Mouse (Mus musculus) heart, embryonic 14.5 days (tissue): Measurements from ENCODE around the gene Tmem164. TPM values are rescaled to one million over a fixed set of nuclear protein-coding genes. Genes with fewer than 3 reads are reported as not detected.

ENCODE experiments used
- ATAC-seq: fragments of 200-750 bp; cut with Nextera tagmentation; 2 replicates; pipeline ENCODE4 v1.8.0; 2017; ENCODE audit warnings: low read depth, moderate TSS enrichment; ENCODE audit not compliant: insufficient number of reproducible peaks, insufficient read depth, low FRiP score
- H3K27ac ChIP-seq, 2 experiments: fragments of 200-500 bp in 1 of 2; fragments of 300-500 bp in 1 of 2; sonication (generic) in 1 of 2; replicated peaks in 1 of 2; 2 replicates each; pipeline ENCODE4 v1.5.1; 2012 to 2014; ENCODE audit warnings: low read depth in 2 of 2, low read length in 2 of 2, control low read depth in 1 of 2, mild to moderate bottlenecking in 1 of 2, mixed read lengths in 1 of 2; ENCODE audit not compliant: control insufficient read depth in 1 of 2, insufficient read depth in 1 of 2
- H3K27me3 ChIP-seq: fragments of 300-500 bp; sonication (generic); 2 replicates; pipeline ENCODE4 v1.6.1; 2014; ENCODE audit warnings: mild to moderate bottlenecking, low read length, control low read depth; ENCODE audit not compliant: control insufficient read depth, insufficient read depth
- H3K36me3 ChIP-seq: fragments of 300-500 bp; sonication (generic); 2 replicates; pipeline ENCODE4 v1.6.1; 2014; ENCODE audit warnings: mild to moderate bottlenecking, control low read depth, low read length, mixed read lengths; ENCODE audit not compliant: control insufficient read depth, insufficient read depth
- H3K4me1 ChIP-seq, 2 experiments: fragments of 200-500 bp in 1 of 2; fragments of 300-500 bp in 1 of 2; sonication (generic) in 1 of 2; 2 replicates each; pipeline ENCODE4 v1.6.1; 2012 to 2014; ENCODE audit warnings: low read length in 2 of 2, control low read depth in 1 of 2, mixed read lengths in 1 of 2; ENCODE audit not compliant: control insufficient read depth in 2 of 2, insufficient read depth in 2 of 2
- H3K4me2 ChIP-seq: fragments of 300-500 bp; sonication (generic); 2 replicates; pipeline ENCODE4 v1.6.1; 2014; ENCODE audit warnings: mild to moderate bottlenecking, low read length
- H3K4me3 ChIP-seq, 2 experiments: fragments of 200-500 bp in 1 of 2; fragments of 300-500 bp in 1 of 2; sonication (generic) in 1 of 2; 2 replicates each; pipeline ENCODE4 v1.5.1; 2012 to 2014; ENCODE audit warnings: low read length in 2 of 2, mild to moderate bottlenecking in 2 of 2, control low read depth in 1 of 2, low read depth in 1 of 2, moderate library complexity in 1 of 2; ENCODE audit not compliant: control insufficient read depth in 1 of 2, insufficient read depth in 1 of 2
- H3K9ac ChIP-seq: fragments of 300-500 bp; sonication (generic); 2 replicates; pipeline ENCODE4 v1.6.1; 2014; ENCODE audit warnings: mild to moderate bottlenecking, low read length
- H3K9me3 ChIP-seq: fragments of 300-500 bp; sonication (generic); 2 replicates; pipeline ENCODE4 v1.6.1; 2016; ENCODE audit warnings: low read length, control low read depth; ENCODE audit not compliant: control insufficient read depth
- WGBS: fragments of 180-500 bp; shearing (Covaris S2); extraction: QIAGEN DNeasy Blood & Tissue Kit; methylation state at CpG from one replicate; pipeline ENCODE4 v1.1.7; 2014; 5-methylcytosine and 5-hydroxymethylcytosine counted together
- polyA plus RNA-seq: library from polyadenylated mRNA; unstranded; fragments of >200 nt; fragmentation: Nextera tagmentation; extraction: Ambion mirVana; gene quantifications from 2 replicates; pipeline ENCODE4 v1.2.1, GENCODE M21; 2014

Gene Tmem164
- polyA plus RNA-seq, 1 experiment from 2014 or later = 34.8 TPM

DNA sequence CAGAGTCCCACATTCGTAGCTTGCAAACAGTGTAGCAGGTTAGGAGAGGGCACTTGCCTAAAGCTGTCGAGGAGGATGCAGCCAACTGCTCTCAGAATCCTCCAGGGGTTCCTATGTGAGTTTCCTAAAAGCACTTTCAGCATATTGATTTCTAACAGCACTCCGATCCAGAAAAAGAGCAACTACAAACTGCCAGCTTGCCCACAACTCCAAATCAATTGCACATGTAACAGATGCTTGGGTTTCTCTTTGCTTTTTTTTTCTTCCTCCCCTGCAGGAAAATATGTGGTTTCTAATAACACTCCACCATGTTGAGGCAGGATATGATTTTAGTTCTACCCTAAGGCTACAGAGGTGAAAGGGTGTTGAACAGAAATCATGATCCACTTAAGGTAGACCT is 11.1 kb upstream of the Tmem164 start:
- ATAC-seq = no peak
- no peaks in the 10 kb centered on the region for H3K27me3 ChIP-seq
- no peak overlapping the region for H3K27ac ChIP-seq
- no peaks in the 10 kb centered on the region for H3K36me3 ChIP-seq
- 63% methylated on average over 3 of the region's 3 CpGs for WGBS
- H3K4me3 ChIP-seq = no peak overlapping the region
- no peak overlapping the region for H3K4me2 ChIP-seq
- no peaks in the 10 kb centered on the region for H3K4me1 ChIP-seq
- H3K9me3 ChIP-seq = no peaks in the 10 kb centered on the region
- no peak overlapping the region for H3K9ac ChIP-seq

DNA sequence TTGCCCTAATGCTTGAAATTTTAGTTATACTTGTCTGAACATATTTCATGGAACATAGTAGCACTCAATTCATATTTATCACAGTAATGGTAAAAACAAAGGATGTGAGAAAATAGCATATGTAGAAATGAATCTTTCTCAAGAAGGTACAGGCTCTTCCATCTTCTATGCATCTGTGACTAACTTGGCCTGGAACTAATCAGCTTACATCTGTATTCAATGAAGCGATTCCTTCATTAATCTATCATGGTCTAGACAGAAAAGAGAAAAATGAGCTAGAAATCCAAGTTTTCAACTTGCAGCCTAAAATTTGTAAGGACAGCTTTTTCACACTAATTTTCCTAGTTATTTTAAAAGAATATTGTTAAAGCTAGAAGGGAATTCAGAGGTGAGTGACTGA is 10.1 kb upstream of the Tmem164 start:
- ATAC-seq = no peak
- Histone ChIP-seq H3K9me3 (no peaks in the 10 kb centered on the region), H3K9ac (no peak overlapping the region), H3K27ac (no peak overlapping the region), H3K36me3 (no peaks in the 10 kb centered on the region), H3K27me3 (no peaks in the 10 kb centered on the region), H3K4me3 (no peak overlapping the region), H3K4me2 (no peak overlapping the region), H3K4me1 (no peaks in the 10 kb centered on the region)
- 85% methylated on average over 1 of the region's 1 CpGs for WGBS

DNA sequence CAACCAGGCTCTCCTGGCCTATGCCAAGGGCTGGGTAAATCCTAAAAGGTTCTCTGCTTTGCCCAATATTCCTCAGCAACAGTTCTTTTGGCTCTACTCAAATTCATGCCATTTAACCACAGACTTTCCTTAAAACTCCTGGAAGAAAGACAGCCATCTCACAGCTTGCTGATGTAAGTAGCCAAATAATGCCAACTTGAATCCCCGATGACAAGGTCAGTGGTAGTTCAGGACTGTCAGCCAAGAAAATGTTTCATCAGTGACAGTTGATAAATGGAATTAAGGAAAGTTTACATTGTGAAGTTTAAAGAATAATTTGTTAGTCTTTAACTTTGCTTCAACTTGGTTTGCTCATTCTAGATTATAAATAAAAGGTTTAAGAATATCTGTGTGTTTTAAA is 8.5 kb upstream of the Tmem164 start:
- Histone ChIP-seq H3K36me3 (no peaks in the 10 kb centered on the region), H3K27ac (no peak overlapping the region), H3K9me3 (no peaks in the 10 kb centered on the region), H3K4me2 (no peak overlapping the region), H3K4me1 (no peaks in the 10 kb centered on the region), H3K9ac (no peak overlapping the region), H3K4me3 (no peak overlapping the region), H3K27me3 (no peaks in the 10 kb centered on the region)
- WGBS = 74% methylated on average over 1 of the region's 1 CpGs
- no peak for ATAC-seq

DNA sequence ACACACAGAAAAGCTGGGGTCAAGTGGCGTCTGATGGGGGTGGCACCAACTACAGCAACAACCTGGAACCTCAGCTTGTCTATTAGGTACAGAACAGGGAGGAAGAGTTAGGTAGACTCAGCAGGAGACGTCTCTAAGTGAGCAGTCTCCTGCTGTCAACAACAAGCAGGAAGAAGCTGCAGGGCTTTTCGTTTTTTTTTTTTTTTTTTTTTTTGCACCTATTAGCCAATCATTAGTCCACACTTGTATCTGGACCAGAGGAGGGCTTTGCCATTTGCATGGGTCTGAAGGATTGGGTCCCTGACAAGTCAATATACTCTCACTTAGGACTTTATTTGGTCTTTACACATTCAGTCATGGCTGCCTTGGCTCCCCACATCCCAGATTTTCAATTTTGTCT is 4.0 kb upstream of the Tmem164 start:
- no peak overlapping the region for H3K9ac ChIP-seq
- no peak overlapping the region for H3K4me3 ChIP-seq
- no peaks in the 10 kb centered on the region for H3K27me3 ChIP-seq
- ATAC-seq = no peak
- H3K4me2 ChIP-seq = no peak overlapping the region
- 33% methylated on average over 3 of the region's 3 CpGs for WGBS
- H3K27ac ChIP-seq = no peak overlapping the region
- H3K9me3 ChIP-seq = no peaks in the 10 kb centered on the region
- H3K4me1 ChIP-seq = peaks cover 0 to 4% of the 10 kb centered on the region in 2 experiments; a peak in 3 of 4 replicates
- no peaks in the 10 kb centered on the region for H3K36me3 ChIP-seq

DNA sequence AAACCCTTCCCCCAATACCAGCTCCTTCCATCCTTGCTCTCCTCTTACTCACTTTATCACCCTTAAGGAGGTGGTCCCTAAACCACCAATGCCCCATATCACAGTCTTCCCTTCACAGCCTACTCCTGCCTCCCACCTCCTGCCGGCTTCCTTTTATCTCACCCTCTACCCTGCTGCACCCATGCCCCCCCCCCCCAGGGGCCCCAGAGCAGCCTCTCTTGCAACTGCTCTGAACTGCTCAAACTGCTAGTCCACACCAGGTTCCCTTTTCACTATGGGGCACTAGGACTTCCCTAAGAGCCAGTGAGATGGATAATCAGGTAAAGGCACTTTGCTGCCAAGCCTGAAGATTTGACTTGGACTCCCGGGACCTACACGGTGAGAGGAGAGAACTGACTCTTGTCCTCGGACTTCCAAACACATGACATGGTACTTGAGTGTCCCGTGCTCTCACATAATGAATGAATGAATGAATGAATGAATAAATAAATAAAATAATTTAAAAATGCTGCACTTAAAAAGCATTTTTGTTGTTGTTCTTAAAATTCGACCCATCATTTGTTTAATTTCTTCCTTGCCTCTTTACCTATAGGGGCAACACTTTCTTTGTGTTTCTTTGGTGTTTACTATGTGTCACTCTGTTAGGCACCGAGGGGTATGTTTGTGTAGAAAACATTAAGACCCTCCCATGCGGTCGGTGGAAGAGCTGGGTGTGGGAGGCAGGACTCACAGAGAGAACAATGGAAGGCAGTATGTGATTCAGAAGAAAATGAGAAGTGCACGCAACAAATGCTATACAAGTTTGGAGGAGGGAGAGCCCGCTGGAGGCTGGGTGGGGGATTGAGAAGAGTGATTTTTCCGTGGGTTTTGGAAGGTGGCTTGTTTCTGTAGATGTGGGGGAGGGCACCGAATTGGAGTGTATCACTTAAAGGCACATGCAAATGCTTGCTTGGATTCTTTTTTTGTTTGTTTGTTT is 2.4 kb upstream of the Tmem164 start:
- Histone ChIP-seq H3K4me2 (no peak overlapping the region), H3K27ac (no peak overlapping the region), H3K27me3 (no peaks in the 10 kb centered on the region), H3K4me3 (no peak overlapping the region), H3K9me3 (no peaks in the 10 kb centered on the region), H3K4me1 (peaks cover 5 to 13% of the 10 kb centered on the region in 2 experiments), H3K9ac (no peak overlapping the region), H3K36me3 (no peaks in the 10 kb centered on the region)
- 56% methylated on average over 13 of the region's 13 CpGs for WGBS
- ATAC-seq = no peak

DNA sequence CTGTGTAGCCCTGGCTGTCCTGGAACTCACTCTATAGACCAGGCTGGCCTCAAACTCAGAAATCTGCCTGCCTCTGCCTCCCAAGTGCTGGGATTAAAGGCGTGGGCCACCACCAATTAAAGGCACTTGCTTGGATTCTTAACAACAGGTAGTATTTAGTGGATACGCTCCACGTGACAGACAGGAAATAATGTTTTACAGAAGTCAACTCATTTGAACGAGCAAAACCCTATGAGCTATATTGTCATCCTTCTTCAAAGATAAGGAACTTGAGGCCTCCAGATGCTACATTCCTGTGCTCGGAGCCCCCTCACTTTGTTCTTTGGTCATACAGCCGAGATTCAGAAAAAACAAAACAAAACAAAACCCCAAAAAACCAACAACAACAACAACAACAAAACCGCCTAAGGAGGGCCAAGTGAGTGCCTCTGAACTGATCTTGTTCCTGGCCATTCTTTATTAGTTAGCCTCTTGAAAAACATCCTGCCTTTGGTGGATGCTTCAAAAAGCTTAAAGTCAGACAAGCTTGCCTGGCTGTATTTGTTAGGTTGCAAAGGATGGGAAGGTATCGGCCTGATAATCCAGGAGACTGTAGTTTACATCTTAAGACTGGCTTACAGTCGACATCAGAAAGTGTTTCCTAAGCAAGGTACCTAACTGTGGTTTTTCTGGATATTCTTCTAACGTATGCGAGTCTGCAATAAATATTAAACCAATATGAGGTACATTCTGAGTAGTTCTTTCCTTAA is 1.5 kb upstream of the Tmem164 start:
- H3K27ac ChIP-seq = peak overlapping the region; percentile 94 to 97
- WGBS = 38% methylated on average over 11 of the region's 11 CpGs
- H3K27me3 ChIP-seq = no peaks in the 10 kb centered on the region
- H3K36me3 ChIP-seq = no peaks in the 10 kb centered on the region
- H3K9ac ChIP-seq = peak overlapping the region; percentile 65; the same call in 1 of the 2 replicates
- H3K4me1 ChIP-seq = peaks cover 5 to 20% of the 10 kb centered on the region in 2 experiments
- H3K4me3 ChIP-seq = peak overlapping the region; percentile 57 to 73; a peak in 3 of 4 replicates
- peak overlapping the region; percentile 65 for H3K4me2 ChIP-seq
- ATAC-seq = no peak
- no peaks in the 10 kb centered on the region for H3K9me3 ChIP-seq

DNA sequence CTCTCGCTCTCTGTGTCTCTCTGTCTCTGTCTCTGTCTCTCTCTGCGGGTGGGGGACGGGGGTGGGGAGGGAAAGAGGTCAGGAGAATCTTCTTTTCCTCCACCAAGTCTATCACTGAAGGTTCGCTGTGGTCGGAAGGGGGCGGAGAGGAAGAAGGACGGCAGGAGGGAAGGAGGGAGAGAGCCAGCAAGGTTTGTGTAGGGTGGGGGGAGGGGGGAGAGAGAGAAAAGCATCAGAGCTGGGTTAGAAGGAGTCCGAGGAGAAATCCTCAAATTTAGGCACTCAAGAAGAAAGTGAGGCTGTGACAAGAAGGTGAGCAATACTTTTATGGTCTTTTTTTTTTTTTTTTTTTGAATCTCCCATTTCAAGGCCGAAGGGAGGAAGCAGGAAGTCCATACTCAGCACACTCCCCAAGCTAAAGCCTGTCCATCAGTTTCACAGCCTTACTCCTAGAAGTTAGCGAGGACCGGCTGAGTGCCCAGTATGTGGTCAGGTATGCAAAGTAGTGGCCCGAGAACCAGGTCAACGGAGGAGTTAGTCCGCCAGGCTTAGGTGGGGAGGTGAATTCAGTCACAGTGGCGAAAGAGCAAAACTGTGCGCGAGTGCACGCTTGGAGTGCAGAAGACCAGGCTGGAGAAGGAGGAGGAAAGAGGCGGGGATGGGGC is 683 bp upstream of the Tmem164 start:
- ATAC-seq = peak; percentile 25; the same call in 1 of the 2 replicates
- peak overlapping the region; percentile 94 to 97 for H3K27ac ChIP-seq

More for the DNA sequence above, 683 bp upstream of the Tmem164 start:
- peak overlapping the region; percentile 65 for H3K9ac ChIP-seq
- H3K4me3 ChIP-seq = peak overlapping the region; percentile 57 to 73
- peaks cover 5 to 27% of the 10 kb centered on the region in 2 experiments for H3K4me1 ChIP-seq
- no peaks in the 10 kb centered on the region for H3K9me3 ChIP-seq
- H3K4me2 ChIP-seq = peak overlapping the region; percentile 65
- H3K27me3 ChIP-seq = no peaks in the 10 kb centered on the region
- no peaks in the 10 kb centered on the region for H3K36me3 ChIP-seq
- 10% methylated on average over 18 of the region's 19 CpGs for WGBS
